Mouse (Mus musculus) left cerebral cortex, adult 6 months (tissue): Measurements from ENCODE around the gene Ehmt1. TPM values are rescaled to one million over a fixed set of nuclear protein-coding genes. Genes with fewer than 3 reads are reported as not detected.

ENCODE experiments used
- long read RNA-seq, 2 experiments: library from polyadenylated mRNA; unstranded; transcript quantifications; one replicate each; pipeline ENCODE4 v2.0.0; 2019 to 2020
- polyA plus RNA-seq: library from polyadenylated mRNA; unstranded; fragments of <200 nt; fragmentation: Nextera tagmentation; gene quantifications from 2 replicates; pipeline ENCODE4 v1.2.3, GENCODE M21; 2021

The Ehmt1 gene
- polyA plus RNA-seq: 18.4 and 21.9 TPM in 2 replicates
- long read RNA-seq, experiment 1, full-length matches to known transcripts: 16 of 36 reads
- long read RNA-seq, experiment 1, partial matches to known transcripts: 8 of 36 reads
- long read RNA-seq, experiment 1, other reads (novel, unspliced or antisense): 12 of 36 reads
- long read RNA-seq, experiment 2, partial matches to known transcripts: 23 of 27 reads
- long read RNA-seq, experiment 2, other reads (novel, unspliced or antisense): 3 of 27 reads

GRCm38 (mm10) chr2:24918930-24919838, at the start of gene Ehmt1:
Gene Ehmt1, minus strand, starts transcription at chr2:24919614.

GRCm38 (mm10) chr2:24962304-24963000, 43.0 kb upstream of the Ehmt1 start, which contains the start of gene Dph7:
Gene Dph7, plus strand, starts transcription at chr2:24962400.

GRCm38 (mm10) chr2:24949421-24950188, 30.2 kb upstream of the Ehmt1 start, which contains the start of gene Zmynd19:
Gene Zmynd19, plus strand, starts transcription at chr2:24949792.

GRCm38 (mm10) chr2:24935057-24935796, 15.8 kb upstream of the Ehmt1 start, which contains the start of gene Arrdc1:
Gene Arrdc1, minus strand, starts transcription at chr2:24935252.

GRCm38 (mm10) chr2:24763115-24763557, 156.3 kb downstream of the Ehmt1 start, which contains the start of gene Cacna1b:
Gene Cacna1b, minus strand, starts transcription at chr2:24763152.

Other genes with a start within 250 kb of the Ehmt1 start
- 6.3 and 8.8 TPM in 2 replicates for gene Cacna1b, start 156.5 kb downstream of the Ehmt1 start, polyA plus RNA-seq
- 5.0 and 6.5 TPM in 2 replicates for gene Arrdc1, start 15.6 kb upstream of the Ehmt1 start, polyA plus RNA-seq
- gene Zmynd19, start 30.2 kb upstream of the Ehmt1 start, polyA plus RNA-seq: 2.2 and 21.5 TPM in 2 replicates
- gene Dph7, start 42.8 kb upstream of the Ehmt1 start, polyA plus RNA-seq: 28.4 and 37.8 TPM in 2 replicates
- 193 and 199 TPM in 2 replicates for gene Mrpl41, start 55.5 kb upstream of the Ehmt1 start, polyA plus RNA-seq
- gene Pnpla7, start 56.4 kb upstream of the Ehmt1 start, polyA plus RNA-seq: 6.0 and 8.4 TPM in 2 replicates
- gene Nsmf, start 134.7 kb upstream of the Ehmt1 start, polyA plus RNA-seq: 342 and 371 TPM in 2 replicates
- gene Entpd8, start 160.7 kb upstream of the Ehmt1 start, polyA plus RNA-seq: not detected in 2 replicates
- gene Noxa1, start 175.5 kb upstream of the Ehmt1 start, polyA plus RNA-seq: not detected in 2 replicates